Mouse (Mus musculus) liver, postnatal 0 days (tissue): Measurements from ENCODE around the gene Foxa2. TPM values are rescaled to one million over a fixed set of nuclear protein-coding genes. Genes with fewer than 3 reads are reported as not detected.

Experiments used
- ATAC-seq: fragments of 200-750 bp; cut with Nextera tagmentation; 2 replicates; pipeline ENCODE4 v1.8.0; 2017; ENCODE audit warnings: mild to moderate bottlenecking, moderate library complexity
- DNase-seq: peaks from one replicate; pipeline ENCODE4 v3.0.0-alpha.2; 2016
- H3K27ac ChIP-seq: fragments of 300-500 bp; sonication (generic); 2 replicates; pipeline ENCODE4 v1.5.1; 2014; ENCODE audit warnings: antibody characterized with exemption, moderate library complexity, mild to moderate bottlenecking, low read depth
- H3K27me3 ChIP-seq: fragments of 300-500 bp; sonication (generic); 2 replicates; pipeline ENCODE4 v1.6.1; 2014; ENCODE audit warnings: low read length, control low read depth, mixed read lengths; ENCODE audit not compliant: insufficient read depth
- H3K36me3 ChIP-seq: fragments of 300-500 bp; sonication (generic); replicated peaks from 2 replicates; pipeline ENCODE4 v1.6.1; 2014; ENCODE audit warnings: mild to moderate bottlenecking, control low read depth, low read length, moderate library complexity, mixed read lengths; ENCODE audit not compliant: insufficient read depth
- H3K4me1 ChIP-seq: fragments of 300-500 bp; sonication (generic); 2 replicates; pipeline ENCODE4 v1.6.1; 2014; ENCODE audit warnings: antibody characterized with exemption, mild to moderate bottlenecking, control low read depth; ENCODE audit not compliant: insufficient read depth
- H3K4me2 ChIP-seq: fragments of 300-500 bp; sonication (generic); 2 replicates; pipeline ENCODE4 v1.6.1; 2014; ENCODE audit warnings: low read depth, mild to moderate bottlenecking, low read length, moderate library complexity, mixed read lengths
- H3K4me3 ChIP-seq: fragments of 300-500 bp; sonication (generic); 2 replicates; pipeline ENCODE4 v1.5.1; 2014; ENCODE audit warnings: low read depth, low read length
- H3K9ac ChIP-seq: fragments of 300-500 bp; sonication (generic); replicated peaks from 2 replicates; pipeline ENCODE4 v1.6.1; 2014; ENCODE audit warnings: mild to moderate bottlenecking, moderate library complexity
- H3K9me3 ChIP-seq: fragments of 300-500 bp; sonication (generic); 2 replicates; pipeline ENCODE4 v1.6.1; 2016; ENCODE audit warnings: mild to moderate bottlenecking, control low read depth, low read length, mixed read lengths
- CTCF ChIP-seq: sonication (generic); IDR thresholded peaks from 2 replicates; pipeline ENCODE4 v1.5.1; 2016; ENCODE audit warnings: antibody characterized with exemption, low read depth
- EP300 ChIP-seq: IDR thresholded peaks from 2 replicates; pipeline ENCODE4 v1.6.1; 2016; ENCODE audit warnings: antibody characterized with exemption, low read depth, mild to moderate bottlenecking
- WGBS: fragments of 180-500 bp; shearing (Covaris S2); extraction: QIAGEN DNeasy Blood & Tissue Kit; methylation state at CpG from one replicate; pipeline ENCODE4 v1.1.7; 2014; ENCODE audit not compliant: insufficient replicate concordance; 5-methylcytosine and 5-hydroxymethylcytosine counted together
- polyA plus RNA-seq: library from polyadenylated mRNA; unstranded; fragments of >200 nt; fragmentation: Nextera tagmentation; extraction: Ambion mirVana; gene quantifications from 2 replicates; pipeline ENCODE4 v1.2.1, GENCODE M21; 2015

The Foxa2 gene
- polyA plus RNA-seq, 1 experiment from 2014 or later = 10.1 TPM

GRCm38 (mm10) chr2:148009049-148009448, 37.7 kb downstream of the Foxa2 start:
- ATAC-seq (no peak), DNase-seq (no peak)
- no peak for TF ChIP-seq EP300
- TF ChIP-seq CTCF = 0 out of 2 replicates have a peak, but pooled peaks have one; percentile 19
- no peak overlapping the region for H3K27ac ChIP-seq
- H3K27me3 ChIP-seq = no peaks in the 10 kb centered on the region
- no peaks in the 10 kb centered on the region for H3K9me3 ChIP-seq
- H3K4me2 ChIP-seq = no peak overlapping the region
- no peaks in the 10 kb centered on the region for H3K36me3 ChIP-seq
- no peak overlapping the region for H3K9ac ChIP-seq
- H3K4me3 ChIP-seq = no peak overlapping the region
- 82% methylated on average over 4 of the region's 4 CpGs for WGBS
- peaks cover 5% of the 10 kb centered on the region; the same call in 1 of the 2 replicates for H3K4me1 ChIP-seq

- H3K4me3 ChIP-seq = no peak overlapping the region
- H3K4me2 ChIP-seq = no peak overlapping the region
- DNase-seq (no peak), ATAC-seq (no peak)
- WGBS = 56% methylated on average over 7 of the region's 7 CpGs
- H3K9me3 ChIP-seq = no peaks in the 10 kb centered on the region
- H3K9ac ChIP-seq = no peak overlapping the region
- no peaks in the 10 kb centered on the region for H3K4me1 ChIP-seq
- no peaks in the 10 kb centered on the region for H3K36me3 ChIP-seq
- TF ChIP-seq EP300 (no peak), CTCF (no peak)
- H3K27ac ChIP-seq = no peak overlapping the region
- H3K27me3 ChIP-seq = no peaks in the 10 kb centered on the region
Measured at GRCm38 (mm10) chr2:148004554-148005521, 41.9 kb downstream of the Foxa2 start.

- ATAC-seq (no peak), DNase-seq (no peak)
- Histone ChIP-seq H3K4me2 (no peak overlapping the region), H3K9ac (no peak overlapping the region), H3K27ac (no peak overlapping the region), H3K27me3 (no peaks in the 10 kb centered on the region), H3K4me3 (no peak overlapping the region), H3K9me3 (no peaks in the 10 kb centered on the region), H3K4me1 (no peaks in the 10 kb centered on the region), H3K36me3 (no peaks in the 10 kb centered on the region)
- TF ChIP-seq EP300 (no peak), CTCF (no peak)
- 67% methylated on average over 3 of the region's 3 CpGs for WGBS
Measured at GRCm38 (mm10) chr2:148003511-148003910, 43.3 kb downstream of the Foxa2 start.

GRCm38 (mm10) chr2:147998206-147998966, 48.4 kb downstream of the Foxa2 start:
- 62% methylated on average over 10 of the region's 10 CpGs for WGBS
- DNase-seq (no peak), ATAC-seq (peak; percentile 49)
- Histone ChIP-seq H3K9me3 (no peaks in the 10 kb centered on the region), H3K4me3 (no peak overlapping the region), H3K9ac (no peak overlapping the region), H3K4me1 (peaks cover 11% of the 10 kb centered on the region), H3K27ac (no peak overlapping the region), H3K4me2 (no peak overlapping the region), H3K36me3 (no peaks in the 10 kb centered on the region), H3K27me3 (no peaks in the 10 kb centered on the region)
- TF ChIP-seq EP300 (no peak), CTCF (no peak)

GRCm38 (mm10) chr2:147996781-147997180, 50.0 kb downstream of the Foxa2 start:
- TF ChIP-seq CTCF (peak; percentile 24; the same call in 1 of the 2 replicates), EP300 (no peak)
- H3K4me3 ChIP-seq = no peak overlapping the region
- ATAC-seq = no peak
- H3K9me3 ChIP-seq = no peaks in the 10 kb centered on the region
- H3K4me2 ChIP-seq = no peak overlapping the region
- H3K36me3 ChIP-seq = no peaks in the 10 kb centered on the region
- no peaks in the 10 kb centered on the region for H3K27me3 ChIP-seq
- no peak for DNase-seq
- no peak overlapping the region for H3K27ac ChIP-seq
- H3K4me1 ChIP-seq = peaks cover 11% of the 10 kb centered on the region
- H3K9ac ChIP-seq = no peak overlapping the region

GRCm38 (mm10) chr2:147993821-147994220, 52.9 kb downstream of the Foxa2 start:
- Histone ChIP-seq H3K4me1 (peaks cover 14% of the 10 kb centered on the region), H3K9me3 (no peaks in the 10 kb centered on the region), H3K4me3 (no peak overlapping the region), H3K27ac (peak overlapping the region; percentile 34; the same call in 1 of the 2 replicates), H3K36me3 (no peaks in the 10 kb centered on the region), H3K27me3 (no peaks in the 10 kb centered on the region), H3K9ac (no peak overlapping the region), H3K4me2 (no peak overlapping the region)
- 16% methylated on average over 4 of the region's 4 CpGs for WGBS
- DNase-seq (no peak), ATAC-seq (no peak)
- TF ChIP-seq EP300 (no peak), CTCF (no peak)
